Mouse (Mus musculus): ENCODE data around the gene Txndc15.
"Not testable (repeated sequence)": the region's sequence is repeated elsewhere in the genome, so short reads cannot be mapped to it uniquely, and the experiment has no call there.

Gene Txndc15

GRCm38 (mm10) chr13:55714501-55715166, at the start of gene Txndc15:
TSS of gene Txndc15 (plus strand) at chr13:55714650.
- peak; percentile 86 for DNase-seq (ENCODE audit: low read depth, low spot score)

- DNase-seq (ENCODE audit: low read depth, low spot score): peak; percentile 45
Observed at GRCm38 (mm10) chr13:55668550-55668949, 45.9 kb upstream of the Txndc15 start.

GRCm38 (mm10) chr13:55672711-55673110, 41.7 kb upstream of the Txndc15 start:
- DNase-seq (ENCODE audit: low read depth, low spot score): no peak

GRCm38 (mm10) chr13:55677364-55677763, 37.1 kb upstream of the Txndc15 start:
- DNase-seq (ENCODE audit: low read depth, low spot score): no peak

GRCm38 (mm10) chr13:55682201-55682600, 32.2 kb upstream of the Txndc15 start:
- DNase-seq (ENCODE audit: low read depth, low spot score): no peak

- DNase-seq (ENCODE audit: low read depth, low spot score): no peak
Observed at GRCm38 (mm10) chr13:55683581-55683980, 30.9 kb upstream of the Txndc15 start.

- DNase-seq (ENCODE audit: low read depth, low spot score): peak; percentile 48
Observed at GRCm38 (mm10) chr13:55686107-55686633, 28.3 kb upstream of the Txndc15 start.

GRCm38 (mm10) chr13:55687927-55688602, 26.4 kb upstream of the Txndc15 start:
- DNase-seq (ENCODE audit: low read depth, low spot score): peak; percentile 74

GRCm38 (mm10) chr13:55692535-55693242, 21.8 kb upstream of the Txndc15 start, which contains the start of gene B230219D22Rik:
TSS of gene B230219D22Rik (plus strand) at chr13:55693124.
- DNase-seq (ENCODE audit: low read depth, low spot score): peak; percentile 99

GRCm38 (mm10) chr13:55693243-55693721, 21.2 kb upstream of the Txndc15 start:
- peak; percentile 53 for DNase-seq (ENCODE audit: low read depth, low spot score)

GRCm38 (mm10) chr13:55694110-55694509, 20.3 kb upstream of the Txndc15 start:
- no peak for DNase-seq (ENCODE audit: low read depth, low spot score)

- not testable (repeated sequence) for DNase-seq (ENCODE audit: low read depth, low spot score)
Observed at GRCm38 (mm10) chr13:55695989-55696388, 18.5 kb upstream of the Txndc15 start.

GRCm38 (mm10) chr13:55704301-55704700, 10.1 kb upstream of the Txndc15 start:
- DNase-seq (ENCODE audit: low read depth, low spot score): no peak

GRCm38 (mm10) chr13:55712846-55713245, 1.6 kb upstream of the Txndc15 start:
- DNase-seq (ENCODE audit: low read depth, low spot score): no peak

GRCm38 (mm10) chr13:55715167-55715512, 690 bp downstream of the Txndc15 start:
- DNase-seq (ENCODE audit: low read depth, low spot score): no peak

- DNase-seq (ENCODE audit: low read depth, low spot score): no peak
Observed at GRCm38 (mm10) chr13:55715908-55716510, 1.6 kb downstream of the Txndc15 start.

- no peak for DNase-seq (ENCODE audit: low read depth, low spot score)
Observed at GRCm38 (mm10) chr13:55721516-55721915, 7.1 kb downstream of the Txndc15 start.

GRCm38 (mm10) chr13:55721995-55722394, 7.5 kb downstream of the Txndc15 start:
- no peak for DNase-seq (ENCODE audit: low read depth, low spot score)

- DNase-seq (ENCODE audit: low read depth, low spot score): no peak
Observed at GRCm38 (mm10) chr13:55726598-55727119, 12.2 kb downstream of the Txndc15 start.

GRCm38 (mm10) chr13:55727120-55727838, 12.8 kb downstream of the Txndc15 start, which contains the start of gene Pcbd2:
TSS of gene Pcbd2 (plus strand) at chr13:55727368.
- DNase-seq (ENCODE audit: low read depth, low spot score): peak; percentile 78

- DNase-seq (ENCODE audit: low read depth, low spot score): peak; percentile 71
Observed at GRCm38 (mm10) chr13:55727839-55728238, 13.4 kb downstream of the Txndc15 start.

All from mesoderm, embryonic 11.5 days (tissue).